Comparison of ENCODE assay signal across 22 mouse cellular contexts in the genomic region with DNA sequence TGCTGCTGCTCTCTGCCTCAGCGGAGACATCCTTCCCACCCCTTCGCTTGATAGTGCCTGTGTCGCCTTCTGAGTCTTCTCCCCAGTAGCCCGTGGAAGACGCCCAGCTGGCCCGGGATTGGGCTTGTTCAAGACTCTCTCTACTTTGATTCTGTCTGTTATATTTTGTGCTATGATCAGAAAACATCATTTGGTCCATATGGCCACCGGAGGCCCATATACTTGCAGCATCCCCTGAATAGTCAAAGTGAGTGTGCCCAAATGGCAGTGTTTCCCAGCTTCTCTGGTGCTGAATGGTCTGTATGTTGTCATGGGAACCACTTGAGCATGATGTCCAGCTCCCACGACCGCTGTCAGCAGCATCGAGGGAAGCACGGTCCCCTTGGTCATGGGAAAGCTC.
"Had no signal": no experiment of that assay in that cellular context is flagged by ENCODE, and none has a peak within 500 bp of the region (broad histone marks: within the 10 kb centered on the region; RNA-seq: fewer than 3 reads in every experiment).

No protein-coding gene starts in this region.

- ATAC-seq: forebrain, postnatal 0 days; inflammation-experienced regulatory T-cells, adult 6 months; intestine, embryonic 15.5 days; intestine, postnatal 0 days had no signal

- H3K4me3 ChIP-seq: heart, adult 2 months; heart, embryonic 10.5 days; heart, embryonic 12.5 days; hindbrain, embryonic 10.5 days; hindbrain, embryonic 12.5 days; intestine, embryonic 15.5 days; limb, embryonic 10.5 days; limb, embryonic 12.5 days; liver, embryonic 13.5 days had no signal

- DNase-seq: forebrain, postnatal 0 days; gastrocnemius, postnatal 14 days; heart, adult 2 months; heart, postnatal 10 days; heart, postnatal 4 days; kidney, adult 18-20 months; kidney, adult 8-10 months; kidney, postnatal 10 days; kidney, postnatal 25 days; kidney, postnatal 4 days; liver; liver, embryonic 13.5 days had no signal

- H3K4me1 ChIP-seq: hindbrain, embryonic 10.5 days; hindbrain, embryonic 12.5 days; intestine, embryonic 15.5 days; limb, embryonic 12.5 days had no signal

- H3K27me3 ChIP-seq: heart, embryonic 12.5 days; hindbrain, embryonic 12.5 days; intestine, embryonic 15.5 days; limb, embryonic 12.5 days; liver, embryonic 13.5 days had no signal

- H3K9me3 ChIP-seq: heart, embryonic 10.5 days; heart, embryonic 12.5 days; hindbrain, embryonic 10.5 days; hindbrain, embryonic 12.5 days; intestine, embryonic 15.5 days; limb, embryonic 10.5 days; limb, embryonic 12.5 days; liver, embryonic 13.5 days had no signal

- H3K27ac ChIP-seq: heart, adult 2 months; heart, embryonic 10.5 days; hindbrain, embryonic 10.5 days; hindbrain, embryonic 12.5 days; hindbrain, embryonic 14.5 days; intestine, embryonic 15.5 days; limb, embryonic 10.5 days; limb, embryonic 12.5 days; liver, embryonic 13.5 days had no signal
